8 mouse cellular contexts compared by ENCODE assay signal in genomic region chr1:21962083-21962471, GRCm38 (mm10). TPM values are rescaled to one million over a fixed set of nuclear protein-coding genes. Genes with fewer than 3 reads are reported as not detected.
DNase-seq lines count a peak whose midpoint lies in the region; ATAC-seq and TF ChIP-seq lines count a peak whose summit lies in the region.

No protein-coding gene starts in this region.

- H3K4me2 ChIP-seq in forebrain, embryonic 16.5 days (ENCODE audit: low read length), result peak overlapping the region; percentile 96
- peak overlapping the region; percentile 97 for H3K4me2 ChIP-seq in intestine, embryonic 16.5 days (ENCODE audit: low read depth, low read length)
- peak overlapping the region; percentile 56 for H3K4me2 ChIP-seq in liver, embryonic 14.5 days (ENCODE audit: low read depth)
- peak overlapping the region; percentile 99 for H3K4me2 ChIP-seq in neural tube, embryonic 12.5 days (replicated peaks)

- H3K9ac ChIP-seq in forebrain, embryonic 16.5 days (replicated peaks; ENCODE audit: low read depth, low read length), result peak overlapping the region; percentile 73
- H3K9ac ChIP-seq in intestine, embryonic 16.5 days (ENCODE audit: low read depth, low read length), result peak overlapping the region; percentile 68
- no peak overlapping the region for H3K9ac ChIP-seq in liver, embryonic 14.5 days (replicated peaks)
- peak overlapping the region; percentile 67 for H3K9ac ChIP-seq in neural tube, embryonic 12.5 days

- H3K36me3 ChIP-seq in forebrain, embryonic 16.5 days (ENCODE audit: control insufficient read depth, insufficient read depth), result no peaks in the 10 kb centered on the region
- no peaks in the 10 kb centered on the region for H3K36me3 ChIP-seq in intestine, embryonic 16.5 days (ENCODE audit: control insufficient read depth, insufficient read depth, low read length)
- H3K36me3 ChIP-seq in liver, embryonic 14.5 days (replicated peaks; ENCODE audit: control insufficient read depth, insufficient read depth, low read depth), result no peaks in the 10 kb centered on the region
- H3K36me3 ChIP-seq in neural tube, embryonic 12.5 days, result no peaks in the 10 kb centered on the region

- no peak for TF ChIP-seq CTCF in liver, embryonic 14.5 days (IDR thresholded peaks at IDR 0.05; ENCODE audit: low read depth)

- under 1% methylated on average over 19 of the region's 19 CpGs for WGBS in forebrain, embryonic 16.5 days
- under 1% methylated on average over 19 of the region's 19 CpGs for WGBS in intestine, embryonic 16.5 days
- under 1% methylated on average over 19 of the region's 19 CpGs for WGBS in liver, embryonic 14.5 days (ENCODE audit: insufficient replicate concordance)
- under 1% methylated on average over 19 of the region's 19 CpGs for WGBS in neural tube, embryonic 12.5 days

- H3K9me3 ChIP-seq in forebrain, embryonic 16.5 days (ENCODE audit: control insufficient read depth, low read length), result no peaks in the 10 kb centered on the region
- no peaks in the 10 kb centered on the region for H3K9me3 ChIP-seq in intestine, embryonic 16.5 days (ENCODE audit: control insufficient read depth, low read length)
- H3K9me3 ChIP-seq in liver, embryonic 14.5 days (ENCODE audit: control insufficient read depth, low read length), result no peaks in the 10 kb centered on the region
- no peaks in the 10 kb centered on the region for H3K9me3 ChIP-seq in neural tube, embryonic 12.5 days

- peak; percentile 6 to 30 for DNase-seq in adrenal gland, adult (ENCODE audit: inconsistent age in 2 of 2, low spot score in 1 of 2)
- DNase-seq in adrenal gland, adult 8-10 months, result no peak
- DNase-seq in ZHBTc4 (ENCODE audit: low read depth, low spot score), result peak; percentile 49
- no peak for DNase-seq in liver, embryonic 14.5 days (ENCODE audit: low read depth in 3 of 3, low spot score in 3 of 3)
- DNase-seq in thymus, postnatal 0 days (ENCODE audit: low spot score), result peak; percentile 9

- TF ChIP-seq EP300 in liver, embryonic 14.5 days (IDR thresholded peaks at IDR 0.05; ENCODE audit: low read depth), result no peak

- peak overlapping the region; percentile 37; the same call in 1 of the 2 replicates for H3K27ac ChIP-seq in forebrain, embryonic 16.5 days (ENCODE audit: low read length)
- no peak overlapping the region for H3K27ac ChIP-seq in intestine, embryonic 16.5 days (ENCODE audit: low read length)
- H3K27ac ChIP-seq in liver, embryonic 14.5 days, result no peak overlapping the region
- H3K27ac ChIP-seq in neural tube, embryonic 12.5 days, result no peak overlapping the region

- no peaks in the 10 kb centered on the region for H3K27me3 ChIP-seq in forebrain, embryonic 16.5 days (replicated peaks; ENCODE audit: control insufficient read depth, insufficient read depth, low read length)
- H3K27me3 ChIP-seq in intestine, embryonic 16.5 days (replicated peaks; ENCODE audit: control insufficient read depth, insufficient read depth, low read length), result peaks cover 21% of the 10 kb centered on the region; the same call in 1 of the 2 replicates
- peaks cover 19% of the 10 kb centered on the region for H3K27me3 ChIP-seq in liver, embryonic 14.5 days (ENCODE audit: control insufficient read depth, insufficient read depth, low read length)
- H3K27me3 ChIP-seq in neural tube, embryonic 12.5 days (replicated peaks), result peaks cover 13% of the 10 kb centered on the region

- ATAC-seq in forebrain, embryonic 16.5 days, result peak; percentile 18; the same call in 1 of the 2 replicates
- 0 out of 2 replicates have a peak, but pooled peaks have one; percentile 12 for ATAC-seq in intestine, embryonic 16.5 days
- 0 out of 2 replicates have a peak, but pooled peaks have one; percentile 23 for ATAC-seq in liver, embryonic 14.5 days (ENCODE audit: insufficient read depth)
- ATAC-seq in neural tube, embryonic 12.5 days (ENCODE audit: low FRiP score, low read depth), result peak; percentile 37

- peak overlapping the region; percentile 76 for H3K4me3 ChIP-seq in forebrain, embryonic 16.5 days (replicated peaks; ENCODE audit: low read length)
- H3K4me3 ChIP-seq in intestine, embryonic 16.5 days (ENCODE audit: low read length), result peak overlapping the region; percentile 69
- H3K4me3 ChIP-seq in liver, embryonic 14.5 days (ENCODE audit: insufficient read depth in 1 of 2, low read depth in 2 of 2, low read length in 2 of 2), result peak overlapping the region in 1 of 2 experiments; percentile 53; a peak in 2 of 4 replicates
- H3K4me3 ChIP-seq in neural tube, embryonic 12.5 days, result peak overlapping the region; percentile 77

- peaks cover 17% of the 10 kb centered on the region for H3K4me1 ChIP-seq in forebrain, embryonic 16.5 days (replicated peaks; ENCODE audit: control insufficient read depth, insufficient read depth, low read length)
- peaks cover 8% of the 10 kb centered on the region for H3K4me1 ChIP-seq in intestine, embryonic 16.5 days (ENCODE audit: control insufficient read depth, insufficient read depth, low read length)
- H3K4me1 ChIP-seq in liver, embryonic 14.5 days (replicated peaks; ENCODE audit: control insufficient read depth in 2 of 2, insufficient read depth in 2 of 2, low read length in 1 of 2), result peaks cover 0 to 7% of the 10 kb centered on the region in 2 experiments; a peak in 1 of 4 replicates
- peaks cover 20% of the 10 kb centered on the region; the same call in 1 of the 2 replicates for H3K4me1 ChIP-seq in neural tube, embryonic 12.5 days

RNA-seq across cellular contexts. Expression of gene Kcnq5, which starts 0.3 kb away (rescaled TPM):
- total RNA-seq in adrenal gland, adult 8-10 months (2022), result 1 to 10 TPM; 1.3 to 1.8 (median 1.6) TPM
- polyA plus RNA-seq in forebrain, embryonic 16.5 days (2015; fragmentation: Nextera tagmentation; extraction: Ambion mirVana), result 3.3 and 3.8 TPM in 2 replicates
- polyA plus RNA-seq in intestine, embryonic 16.5 days (2015; fragmentation: Nextera tagmentation; extraction: Ambion mirVana), result 0.77 and 0.89 TPM in 2 replicates
- 0.06 and 0.11 TPM in 2 replicates for polyA plus RNA-seq in liver, embryonic 14.5 days (2012; rRNA removed)
- polyA plus RNA-seq in liver, embryonic 14.5 days (2014; fragmentation: Nextera tagmentation; extraction: Ambion mirVana), result 0.08 TPM in 1 of 2 replicates, not detected in the other
- polyA plus RNA-seq in neural tube, embryonic 12.5 days (2016; fragmentation: Nextera tagmentation; extraction: Ambion mirVana), result 1.3 and 1.7 TPM in 2 replicates
- 1.3 and 1.7 TPM in 2 replicates for polyA plus RNA-seq in thymus, postnatal 0 days (2015; fragmentation: Nextera tagmentation; extraction: Ambion mirVana)

Comparison
In these comparisons a context has a peak if more than half of its experiments do, and no peak if none do; other contexts are left out.
1. DNase-seq: peak in adrenal gland, adult (2 of 2), ZHBTc4 (single experiment) and thymus, postnatal 0 days (single experiment); none in adrenal gland, adult 8-10 months (single experiment) and liver, embryonic 14.5 days (0 of 3).
2. Peak in every context shown above with its lines, with median percentiles within 50 percentile points of each other: ATAC-seq and H3K4me2 ChIP-seq.